Mouse (Mus musculus) heart, postnatal 0 days (tissue): ENCODE measurements around the gene Fcf1. TPM values are rescaled to one million over a fixed set of nuclear protein-coding genes. Genes with fewer than 3 reads are reported as not detected.
A peak's percentile ranks its signal among the peaks of the same experiment; 100 is the strongest.

Experiments
- ATAC-seq: fragments of 200-750 bp; cut with Nextera tagmentation; 2 replicates; pipeline ENCODE4 v1.8.0; 2017; ENCODE audit warnings: low read depth, moderate number of reproducible peaks, moderate library complexity; ENCODE audit not compliant: insufficient read depth
- DNase-seq: peaks from one replicate; pipeline ENCODE4 v3.0.0-alpha.2; 2016; ENCODE audit warnings: low spot score
- H3K27ac ChIP-seq: fragments of 300-500 bp; sonication (generic); 2 replicates; pipeline ENCODE4 v1.5.1; 2014; ENCODE audit warnings: low read depth, mild to moderate bottlenecking
- H3K27me3 ChIP-seq: fragments of 300-500 bp; sonication (generic); 2 replicates; pipeline ENCODE4 v1.6.1; 2014; ENCODE audit warnings: low read length, mixed read lengths; ENCODE audit not compliant: control insufficient read depth, insufficient read depth
- H3K36me3 ChIP-seq: fragments of 300-500 bp; sonication (generic); replicated peaks from 2 replicates; pipeline ENCODE4 v1.6.1; 2014; ENCODE audit warnings: low read length, mixed read lengths; ENCODE audit not compliant: control insufficient read depth, insufficient read depth
- H3K4me1 ChIP-seq: fragments of 300-500 bp; sonication (generic); 2 replicates; pipeline ENCODE4 v1.6.1; 2014; ENCODE audit warnings: antibody characterized with exemption; ENCODE audit not compliant: control insufficient read depth, insufficient read depth
- H3K4me2 ChIP-seq: fragments of 300-500 bp; sonication (generic); 2 replicates; pipeline ENCODE4 v1.6.1; 2014; ENCODE audit warnings: low read depth, mild to moderate bottlenecking, low read length, moderate library complexity
- H3K4me3 ChIP-seq: fragments of 300-500 bp; sonication (generic); 2 replicates; pipeline ENCODE4 v1.5.1; 2014; ENCODE audit warnings: low read depth, low read length
- H3K9ac ChIP-seq: fragments of 300-500 bp; sonication (generic); replicated peaks from 2 replicates; pipeline ENCODE4 v1.6.1; 2014; ENCODE audit warnings: low read depth, low read length, mixed read lengths
- H3K9me3 ChIP-seq: fragments of 300-500 bp; sonication (generic); replicated peaks from 2 replicates; pipeline ENCODE4 v1.6.1; 2016; ENCODE audit warnings: low read length; ENCODE audit not compliant: control insufficient read depth
- CTCF ChIP-seq: IDR thresholded peaks from 2 replicates; pipeline ENCODE4 v1.5.1; 2016; ENCODE audit warnings: antibody characterized with exemption, control low read depth, low read depth
- EP300 ChIP-seq: IDR thresholded peaks from 2 replicates; pipeline ENCODE4 v1.6.1; 2016; ENCODE audit warnings: antibody characterized with exemption, low read depth
- WGBS: fragments of 180-500 bp; shearing (Covaris S2); extraction: QIAGEN DNeasy Blood & Tissue Kit; methylation state at CpG from one replicate; pipeline ENCODE4 v1.1.7; 2014; 5-methylcytosine and 5-hydroxymethylcytosine counted together
- polyA plus RNA-seq: library from polyadenylated mRNA; unstranded; fragments of >200 nt; fragmentation: Nextera tagmentation; extraction: Ambion mirVana; gene quantifications from 2 replicates; pipeline ENCODE4 v1.2.1, GENCODE M21; 2015
- total RNA-seq: library from RNA; depleted of rRNA; stranded (reverse); fragments of >200 nt; gene quantifications from 2 replicates; pipeline ENCODE4 v1.2.3, GENCODE M21; 2014; ENCODE audit warnings: low replicate concordance

The Fcf1 gene
- total and polyA plus RNA-seq, 2 experiments from 2014 or later, result 17.8 to 90.9 TPM

DNA sequence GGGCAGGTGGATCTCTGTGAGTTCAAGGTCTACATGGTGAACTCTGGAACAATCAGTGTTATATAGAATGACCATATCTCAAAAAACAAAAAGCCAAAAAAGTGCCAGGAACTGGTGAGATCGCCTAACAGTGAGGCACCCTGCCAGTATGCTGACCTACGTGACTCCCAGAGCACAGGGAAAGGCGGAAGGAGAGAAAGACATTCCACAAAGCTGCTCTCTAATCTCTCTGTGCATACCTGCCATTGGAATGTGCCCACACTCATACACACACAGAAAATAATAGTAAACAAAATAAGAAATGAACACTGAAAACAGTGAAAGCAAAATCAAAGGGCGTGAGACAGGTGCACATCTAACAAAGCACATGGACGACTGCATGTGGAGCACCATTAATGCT lies 35.4 kb upstream of the Fcf1 start:
- H3K9me3 ChIP-seq, result no peaks in the 10 kb centered on the region
- ATAC-seq, result peak; percentile 75; the same call in 1 of the 2 replicates
- H3K4me2 ChIP-seq, result no peak overlapping the region
- H3K4me1 ChIP-seq, result peaks cover 6% of the 10 kb centered on the region
- no peak overlapping the region for H3K4me3 ChIP-seq
- peak; percentile 42 for DNase-seq
- WGBS, result 42% methylated on average over 5 of the region's 5 CpGs
- H3K27ac ChIP-seq, result peak overlapping the region; percentile 59
- H3K9ac ChIP-seq, result no peak overlapping the region
- H3K36me3 ChIP-seq, result peaks cover 53% of the 10 kb centered on the region
- no peaks in the 10 kb centered on the region for H3K27me3 ChIP-seq
- TF ChIP-seq CTCF (no peak), EP300 (no peak)

DNA sequence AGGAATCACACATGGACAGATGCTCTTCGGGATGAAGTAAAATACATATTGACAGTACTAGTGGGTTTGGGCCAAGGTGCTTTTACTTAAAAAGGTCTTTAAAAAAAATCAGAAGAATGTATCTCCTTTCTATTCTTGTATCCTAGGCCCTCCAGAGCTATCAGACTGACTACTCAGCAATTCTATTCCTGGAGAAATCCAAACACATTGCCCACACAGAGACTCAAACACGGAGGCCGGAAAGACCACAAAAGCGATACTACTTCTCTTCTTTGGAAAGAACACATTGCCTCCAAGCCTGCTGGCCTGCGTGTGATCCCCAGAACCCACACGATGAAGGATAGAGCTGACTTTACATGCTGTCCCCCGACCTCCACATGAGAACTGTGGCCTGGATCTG lies 31.6 kb upstream of the Fcf1 start:
- H3K27me3 ChIP-seq, result no peaks in the 10 kb centered on the region
- no peaks in the 10 kb centered on the region for H3K9me3 ChIP-seq
- TF ChIP-seq EP300, result no peak
- no peak for TF ChIP-seq CTCF
- H3K27ac ChIP-seq, result peak overlapping the region; percentile 80
- no peak overlapping the region for H3K4me3 ChIP-seq
- ATAC-seq, result no peak
- peak; percentile 44 for DNase-seq
- H3K4me1 ChIP-seq, result peaks cover 26% of the 10 kb centered on the region
- H3K9ac ChIP-seq, result no peak overlapping the region; the same call in 1 of the 2 replicates
- H3K36me3 ChIP-seq, result peaks cover 34% of the 10 kb centered on the region
- H3K4me2 ChIP-seq, result no peak overlapping the region
- 42% methylated on average over 7 of the region's 7 CpGs for WGBS

DNA sequence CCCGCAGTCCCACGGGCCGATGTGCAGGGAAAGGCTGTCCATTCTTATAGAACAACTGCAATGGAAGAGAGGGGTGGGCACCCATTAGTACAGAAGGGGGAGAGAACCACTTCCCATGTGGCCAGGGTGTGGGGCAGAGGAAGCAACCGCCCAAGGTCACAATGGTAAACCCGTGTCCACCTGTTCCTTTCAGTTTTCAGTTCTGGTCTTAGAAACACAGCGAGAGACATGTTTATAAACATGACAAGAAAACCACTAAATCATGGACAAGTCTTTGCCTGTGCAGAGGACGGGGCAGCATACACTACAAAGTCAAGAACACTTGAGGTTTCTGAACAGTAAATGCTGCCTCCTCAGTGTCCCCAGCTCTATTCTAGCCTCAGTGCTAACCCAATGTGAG lies 30.4 kb upstream of the Fcf1 start:
- TF ChIP-seq CTCF, result no peak
- no peak for TF ChIP-seq EP300
- 92% methylated on average over 7 of the region's 7 CpGs for WGBS
- DNase-seq, result no peak
- Histone ChIP-seq H3K36me3 (peaks cover 26% of the 10 kb centered on the region), H3K4me2 (no peak overlapping the region), H3K27ac (peak overlapping the region; percentile 39; the same call in 1 of the 2 replicates), H3K9ac (no peak overlapping the region), H3K4me1 (peaks cover 35% of the 10 kb centered on the region), H3K9me3 (no peaks in the 10 kb centered on the region), H3K27me3 (no peaks in the 10 kb centered on the region), H3K4me3 (no peak overlapping the region)
- no peak for ATAC-seq

DNA sequence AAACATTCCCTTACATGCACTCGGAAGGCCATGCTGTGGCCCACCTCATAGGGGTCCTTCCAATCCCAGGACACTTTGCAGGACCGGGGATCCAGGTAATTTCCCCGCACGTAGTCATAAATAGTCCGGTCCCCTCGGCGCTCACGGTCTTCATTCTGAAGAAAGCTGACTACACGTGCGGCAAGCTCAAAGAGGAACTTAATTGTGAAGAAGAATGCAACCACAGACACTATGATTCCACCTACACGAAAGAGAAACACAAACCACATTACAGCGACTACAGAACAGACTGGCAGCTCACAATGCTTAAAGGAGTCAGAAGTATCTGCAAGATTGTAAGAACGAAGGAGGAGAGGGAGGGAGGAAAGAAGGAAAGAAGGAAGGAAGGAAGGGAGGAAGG lies 29.0 kb upstream of the Fcf1 start:
- no peak for ATAC-seq
- H3K27me3 ChIP-seq, result no peaks in the 10 kb centered on the region
- H3K9ac ChIP-seq, result no peak overlapping the region
- no peak for TF ChIP-seq CTCF
- TF ChIP-seq EP300, result no peak
- H3K4me1 ChIP-seq, result peaks cover 39% of the 10 kb centered on the region
- 89% methylated on average over 13 of the region's 13 CpGs for WGBS
- H3K4me2 ChIP-seq, result no peak overlapping the region
- H3K36me3 ChIP-seq, result peaks cover 31% of the 10 kb centered on the region
- H3K27ac ChIP-seq, result no peak overlapping the region
- no peak for DNase-seq
- H3K9me3 ChIP-seq, result no peaks in the 10 kb centered on the region
- no peak overlapping the region for H3K4me3 ChIP-seq

DNA sequence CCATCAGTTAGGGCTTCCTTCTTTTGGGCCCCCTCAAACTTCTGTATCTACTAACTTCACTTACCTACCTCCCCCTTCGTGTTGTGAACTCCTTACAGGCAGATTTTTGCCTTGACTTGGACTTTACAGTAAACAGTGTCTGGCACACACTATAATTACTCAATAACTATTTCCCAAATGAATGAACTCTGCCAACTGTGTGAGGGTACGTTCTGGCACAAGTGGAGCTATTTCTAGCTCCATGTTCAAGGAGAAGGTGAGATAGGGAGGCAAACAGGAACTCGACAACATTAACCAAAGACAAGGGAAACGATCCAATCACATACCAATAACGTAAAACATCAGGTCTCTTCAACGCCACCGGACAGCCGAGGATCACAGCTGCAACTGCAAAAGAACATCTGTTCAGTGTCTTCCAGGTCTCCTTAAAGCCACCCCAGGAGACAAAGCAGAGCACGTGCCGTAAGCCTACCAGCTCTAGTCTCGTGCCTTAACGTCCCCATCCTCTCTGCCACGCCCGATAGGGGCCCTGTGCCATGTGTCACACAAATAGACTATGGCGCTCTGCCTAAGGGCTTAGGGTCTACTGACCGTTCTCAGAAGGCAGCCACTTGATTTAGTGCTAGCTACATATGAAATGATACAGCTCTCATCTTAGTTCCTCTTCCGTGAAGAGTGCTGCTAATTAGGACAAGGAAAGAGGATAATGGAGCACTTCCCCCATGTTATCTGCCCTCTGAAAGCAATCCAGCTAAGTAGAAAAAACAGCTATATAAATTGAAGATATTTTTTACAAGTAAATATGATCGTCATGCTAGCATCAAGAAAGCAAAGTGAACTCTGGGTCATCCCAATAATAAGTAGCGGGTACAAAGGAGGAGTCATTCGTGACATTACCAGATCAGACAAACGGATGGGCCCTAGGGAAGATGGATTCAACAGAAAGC lies 27.4 kb upstream of the Fcf1 start:
- H3K36me3 ChIP-seq, result peaks cover 36% of the 10 kb centered on the region
- TF ChIP-seq EP300 (0 out of 2 replicates have a peak, but pooled peaks have one; percentile 20), CTCF (no peak)
- ATAC-seq (peak; percentile 80), DNase-seq (peak; percentile 60)
- peaks cover 44% of the 10 kb centered on the region for H3K4me1 ChIP-seq
- peak overlapping the region; percentile 94 for H3K27ac ChIP-seq
- no peak overlapping the region for H3K9ac ChIP-seq
- H3K27me3 ChIP-seq, result no peaks in the 10 kb centered on the region
- peak overlapping the region; percentile 18; the same call in 1 of the 2 replicates for H3K4me2 ChIP-seq
- H3K9me3 ChIP-seq, result no peaks in the 10 kb centered on the region
- 52% methylated on average over 21 of the region's 21 CpGs for WGBS
- H3K4me3 ChIP-seq, result no peak overlapping the region
